In the genomic region with DNA sequence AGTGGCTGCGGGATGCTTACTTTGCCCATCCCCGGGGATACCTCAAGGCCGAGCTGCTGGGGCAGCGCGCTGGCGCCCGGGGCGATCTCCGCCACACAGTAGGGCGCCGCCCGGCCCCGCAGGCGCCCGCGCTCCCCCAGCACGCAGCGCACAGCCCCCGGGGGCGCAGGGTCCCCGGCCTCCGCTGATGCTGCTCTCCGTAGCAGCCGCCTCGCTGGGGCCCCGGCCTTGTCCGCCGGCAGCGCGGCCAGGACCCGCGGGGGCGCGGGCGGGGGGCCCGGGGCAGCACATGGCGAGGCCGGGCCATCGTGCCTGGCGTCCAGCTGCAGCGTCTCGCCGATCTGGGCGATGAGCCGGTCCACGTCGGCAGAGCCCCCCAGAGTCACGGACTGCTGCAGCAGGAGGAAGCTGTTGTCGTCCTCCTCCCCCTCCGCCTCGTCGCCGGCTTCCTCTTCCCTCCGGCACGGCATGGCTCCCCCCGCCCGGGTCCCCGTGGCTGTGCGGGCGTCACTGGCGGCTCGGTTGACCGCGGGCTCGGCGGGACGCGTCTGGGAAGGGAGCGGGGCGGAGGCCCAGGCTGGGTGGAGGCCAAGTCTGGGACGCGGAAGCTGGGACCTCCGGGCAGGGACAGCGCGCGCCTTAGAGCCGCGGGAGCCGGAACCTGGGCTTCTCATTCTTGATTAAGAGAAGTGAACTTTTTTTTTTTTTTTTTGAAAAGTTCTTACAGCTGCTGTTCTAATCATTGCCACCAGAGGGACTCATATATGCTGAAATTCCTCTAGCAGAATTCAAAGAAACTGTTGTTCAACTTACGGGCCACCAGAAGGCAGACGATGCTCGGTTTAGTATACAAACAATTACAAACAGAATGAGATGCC, we compare ENCODE assay signal across 8 mouse cellular contexts. TPM values are rescaled to one million over a fixed set of nuclear protein-coding genes. Genes with fewer than 3 reads are reported as not detected.
DNase-seq lines count a peak whose midpoint lies in the region; ATAC-seq and TF ChIP-seq lines count a peak whose summit lies in the region.

Gene Peg12, minus strand, starts transcription at position 633 of the 878 bp plus-strand sequence.

- WGBS in cerebellum, adult 2 months: 24% methylated on average over 82 of the region's 82 CpGs
- WGBS in hindbrain, embryonic 11.5 days: 14% methylated on average over 37 of the region's 82 CpGs

- H3K9ac ChIP-seq in hindbrain, embryonic 11.5 days (ENCODE audit: low read depth, low read length): peak within 1 kb of the TSS; percentile 84

- TF ChIP-seq CTCF in Patski (IDR thresholded peaks at IDR 0.05): no peak
- no peak for TF ChIP-seq CTCF in cerebellum, adult 2 months (IDR thresholded peaks at IDR 0.05; ENCODE audit: borderline replicate concordance, insufficient read depth, low read depth, low read length)

- H3K27ac ChIP-seq in cerebellum, adult 2 months (ENCODE audit: insufficient read depth, low read length): no peak within 1 kb of the TSS
- peak within 1 kb of the TSS; percentile 92 for H3K27ac ChIP-seq in hindbrain, embryonic 11.5 days (ENCODE audit: low read depth, low read length)

- peak; percentile 84 for ATAC-seq in Patski
- peak; percentile 72 for ATAC-seq in hindbrain, embryonic 11.5 days (ENCODE audit: low FRiP score)

- CTCF ChIA-PET in Patski (lab: Charles Lee): no interaction called here

- TF ChIP-seq POLR2A in cerebellum, adult 2 months (IDR thresholded peaks at IDR 0.05; ENCODE audit: borderline replicate concordance, insufficient read depth, low read length): no peak

- no peaks in the 10 kb centered on the region for H3K36me3 ChIP-seq in hindbrain, embryonic 11.5 days (ENCODE audit: control insufficient read depth, insufficient read depth, low read length)

- H3K4me1 ChIP-seq in cerebellum, adult 2 months (ENCODE audit: control insufficient read depth, insufficient read depth, low read length): no peaks in the 10 kb centered on the region
- no peaks in the 10 kb centered on the region for H3K4me1 ChIP-seq in hindbrain, embryonic 11.5 days (replicated peaks; ENCODE audit: control insufficient read depth, insufficient read depth, low read length)

- H3K4me2 ChIP-seq in hindbrain, embryonic 11.5 days (replicated peaks; ENCODE audit: low read depth, low read length): peak within 1 kb of the TSS; percentile 43

- no peaks in the 10 kb centered on the region for H3K9me3 ChIP-seq in hindbrain, embryonic 11.5 days (ENCODE audit: control insufficient read depth, low read length)

- H3K27me3 ChIP-seq in Patski: no peaks in the 10 kb centered on the region
- H3K27me3 ChIP-seq in cerebellum, adult 2 months (ENCODE audit: control insufficient read depth, insufficient read depth, low read length): no peaks in the 10 kb centered on the region
- H3K27me3 ChIP-seq in hindbrain, embryonic 11.5 days (ENCODE audit: control insufficient read depth, insufficient read depth, low read length): no peaks in the 10 kb centered on the region

- peak; percentile 20 for DNase-seq in Patski (ENCODE audit: low read depth, low spot score)
- DNase-seq in cerebellum, adult 2 months: peak; percentile 11 to 21
- peak; percentile 58 for DNase-seq in forelimb bud, embryonic 11.5 days (ENCODE audit: low read depth, low spot score)
- DNase-seq in hindbrain, embryonic 11.5 days (ENCODE audit: low spot score): peak; percentile 61
- DNase-seq in layer of hippocampus, postnatal 25 days (ENCODE audit: extremely low spot score in 1 of 2, low spot score in 1 of 2): peak; percentile 12 to 13
- DNase-seq in lung, postnatal 36 days: peak; percentile 59
- DNase-seq in right cerebral cortex, adult 2 months (ENCODE audit: low spot score in 2 of 2): peak; percentile 4 to 24
- peak; percentile 33 to 41 for DNase-seq in urinary bladder, postnatal 36 days (ENCODE audit: low spot score in 2 of 2)

- peak within 1 kb of the TSS; percentile 33 for H3K4me3 ChIP-seq in cerebellum, adult 2 months (replicated peaks; ENCODE audit: insufficient read depth, low read depth, low read length)
- peak within 1 kb of the TSS; percentile 71 for H3K4me3 ChIP-seq in hindbrain, embryonic 11.5 days (ENCODE audit: low read depth, low read length)

- POLR2A ChIA-PET in Patski (lab: Charles Lee): no interaction called here

- in situ Hi-C loops in Patski (cut with MboI; ENCODE audit: low pct_unique_long_range_greater_than_20kb): no loop called here

RNA-seq across cellular contexts. Expression of gene Peg12, which starts in this region (rescaled TPM):
- polyA plus RNA-seq in Patski (2021): 2.4 TPM
- polyA plus RNA-seq in cerebellum, adult 2 months (2012; rRNA removed): 0.16 and 0.21 TPM in 2 replicates
- 70.1 and 74.3 TPM in 2 replicates for polyA plus RNA-seq in hindbrain, embryonic 11.5 days (2014; fragmentation: Nextera tagmentation; extraction: Ambion mirVana)
- total RNA-seq in layer of hippocampus, postnatal 25 days (2021): under 1 TPM; 0.80 to 0.81 TPM

Comparison
In these comparisons a context has a peak if more than half of its experiments do, and no peak if none do; other contexts are left out.
1. RNA of gene Peg12 (polyA plus RNA-seq): 70.1 to 74.3 TPM in hindbrain, embryonic 11.5 days; 2.4 TPM in Patski (single experiment) and 0.16 to 0.21 TPM in cerebellum, adult 2 months; every median in the first group is over 10 times any median in the second.
2. Peak in DNase-seq and H3K4me3 ChIP-seq in cerebellum, adult 2 months; RNA of the gene not detected or under 1 TPM.
3. Peak in DNase-seq in layer of hippocampus, postnatal 25 days; RNA of the gene not detected or under 1 TPM.
4. Peak in every context shown above with its lines, with median percentiles within 50 percentile points of each other: DNase-seq.